Mouse (Mus musculus): ENCODE measurements around the gene Itgae. TPM values are rescaled to one million over a fixed set of nuclear protein-coding genes. Genes with fewer than 3 reads are reported as not detected.

Gene Itgae
- 0.41 and 1.4 TPM in 2 replicates for polyA plus RNA-seq (2012; ENCODE audit: low replicate concordance)

DNA sequence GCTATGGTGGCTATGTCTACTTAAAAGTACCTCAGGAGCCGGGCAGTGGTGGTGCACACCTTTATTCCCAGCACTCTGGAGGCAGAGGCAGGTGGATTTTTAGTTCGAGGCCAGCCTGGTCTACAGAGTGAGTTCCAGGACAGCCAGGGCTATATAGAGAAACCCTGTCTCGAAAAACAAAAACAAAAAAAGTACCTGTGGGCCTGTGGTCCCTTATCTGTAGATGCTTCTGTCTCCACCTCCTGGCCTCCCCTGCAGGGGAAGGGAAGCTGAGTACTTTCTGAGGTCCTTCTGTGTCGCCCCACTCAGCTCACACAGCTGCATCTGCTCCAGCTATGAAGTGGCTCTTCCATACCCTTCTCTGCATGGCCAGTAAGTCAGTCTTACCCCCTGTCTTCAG lies at the start of gene Itgae:
Gene Itgae (plus strand): TSS at position 301 of the 400 bp plus-strand sequence.

DNA sequence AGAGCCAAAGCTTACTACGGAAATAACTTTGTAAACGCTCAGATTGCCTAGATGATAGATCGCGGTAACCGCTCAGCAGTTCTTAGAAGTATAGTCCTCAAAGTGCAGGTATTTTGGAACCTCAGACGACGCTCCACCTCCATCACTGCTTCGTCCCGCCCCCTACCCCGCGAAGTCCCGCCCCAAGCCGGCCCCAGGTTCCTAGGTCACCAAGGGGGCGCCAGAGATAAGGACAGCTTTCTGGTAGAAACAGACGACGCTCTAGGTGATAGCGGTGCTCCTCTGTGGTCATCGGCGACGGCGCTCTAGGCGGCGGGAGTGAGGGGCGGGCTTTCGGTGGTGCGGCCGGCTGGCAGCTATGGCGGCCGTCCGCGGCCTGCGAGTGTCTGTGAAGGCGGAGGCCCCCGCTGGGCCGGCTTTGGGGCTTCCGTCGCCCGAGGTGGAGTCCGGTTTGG lies 42.8 kb upstream of the Itgae start, which contains the start of gene Ncbp3:
Gene Ncbp3 (plus strand): TSS at position 242 of the 455 bp plus-strand sequence.

DNA sequence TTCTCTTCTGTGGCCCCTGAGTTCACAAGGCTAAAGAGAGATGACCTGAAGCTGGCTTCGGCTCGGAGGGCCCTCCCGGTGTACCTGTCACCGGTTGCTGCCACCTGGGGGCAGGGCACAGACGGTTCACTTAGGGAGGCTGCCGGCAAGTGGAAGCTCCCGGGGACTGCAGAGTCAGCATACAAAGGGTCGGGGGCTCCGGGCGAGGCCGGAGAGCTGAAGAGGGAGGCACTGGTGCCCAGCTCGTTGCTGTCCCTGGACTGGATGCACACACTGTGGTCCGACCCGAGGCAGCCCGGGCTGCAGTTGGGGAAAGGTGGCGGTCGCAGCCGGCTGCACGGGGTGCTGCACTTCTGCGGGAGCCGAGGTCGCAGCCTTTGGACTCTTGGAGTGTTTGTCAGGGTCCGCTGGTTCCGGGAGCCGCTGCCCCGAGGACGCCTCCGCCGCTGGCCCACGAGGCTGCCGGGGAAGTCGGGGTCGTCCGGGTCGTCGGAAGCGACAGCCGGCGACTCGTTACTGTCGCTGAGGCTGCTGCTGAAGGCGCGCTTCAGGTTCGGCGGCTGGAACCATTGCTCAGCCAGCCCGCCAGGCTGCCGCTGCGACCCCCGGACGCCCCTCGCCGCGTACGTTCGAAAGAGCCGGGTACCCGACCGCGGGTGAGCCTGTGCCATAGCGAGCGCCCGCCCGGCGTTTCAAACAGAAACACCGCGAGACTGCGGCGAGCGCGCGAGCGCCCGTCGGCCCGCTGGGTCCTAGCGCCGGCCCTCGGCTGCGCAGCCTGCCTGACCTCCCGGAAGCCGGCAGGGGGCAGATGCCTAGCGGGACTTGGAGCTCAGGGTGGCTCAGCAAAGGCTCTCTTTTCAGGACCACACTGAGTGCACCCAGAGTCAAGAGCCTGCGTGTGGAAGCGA lies 47.5 kb downstream of the Itgae start, which contains the start of gene Haspin:
Gene Haspin (minus strand): TSS at position 704 of the 911 bp plus-strand sequence.

DNA sequence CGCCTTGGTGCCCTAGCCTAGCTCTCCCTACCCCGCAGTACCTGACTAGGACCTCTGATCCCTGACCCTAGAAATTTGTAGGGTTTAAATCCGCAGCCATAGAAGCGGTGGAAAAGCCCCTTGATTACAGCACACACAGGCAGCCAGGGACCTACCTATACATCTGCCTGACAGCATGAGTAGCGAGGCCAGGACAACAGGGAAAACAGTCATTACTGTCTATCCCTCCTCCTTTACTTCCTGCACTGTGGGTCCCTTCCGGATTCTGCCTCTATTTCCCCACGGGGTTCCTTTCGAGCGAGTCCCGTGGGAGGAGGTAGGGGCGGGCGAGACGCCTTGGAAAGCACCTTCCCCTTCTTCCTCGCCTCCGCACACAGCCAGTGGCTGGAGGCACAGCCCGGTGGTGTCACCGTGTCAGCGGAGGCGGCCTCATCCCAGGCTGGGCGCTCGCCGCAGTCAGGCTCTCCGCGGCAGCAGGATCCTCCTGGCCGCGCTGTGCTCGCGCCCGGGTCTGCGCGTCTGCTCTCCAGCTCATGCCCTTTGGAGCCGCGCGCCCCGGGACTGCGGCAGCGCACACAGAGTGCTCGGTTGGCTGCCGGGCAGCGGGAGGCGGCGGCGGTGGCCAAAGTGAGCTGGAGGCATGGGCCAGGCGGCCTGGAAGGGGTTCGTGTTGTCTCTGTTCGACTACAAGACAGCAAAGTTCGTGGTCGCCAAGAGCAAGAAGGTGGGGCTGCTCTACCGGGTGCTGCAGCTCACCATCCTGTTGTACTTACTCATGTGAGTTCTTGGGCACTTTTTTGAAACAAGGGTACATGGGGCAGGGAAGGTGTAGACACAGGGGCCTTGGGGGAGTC lies 69.8 kb downstream of the Itgae start, which contains the start of gene P2rx5:
Gene P2rx5 (plus strand): TSS at position 465 of the 854 bp plus-strand sequence.

DNA sequence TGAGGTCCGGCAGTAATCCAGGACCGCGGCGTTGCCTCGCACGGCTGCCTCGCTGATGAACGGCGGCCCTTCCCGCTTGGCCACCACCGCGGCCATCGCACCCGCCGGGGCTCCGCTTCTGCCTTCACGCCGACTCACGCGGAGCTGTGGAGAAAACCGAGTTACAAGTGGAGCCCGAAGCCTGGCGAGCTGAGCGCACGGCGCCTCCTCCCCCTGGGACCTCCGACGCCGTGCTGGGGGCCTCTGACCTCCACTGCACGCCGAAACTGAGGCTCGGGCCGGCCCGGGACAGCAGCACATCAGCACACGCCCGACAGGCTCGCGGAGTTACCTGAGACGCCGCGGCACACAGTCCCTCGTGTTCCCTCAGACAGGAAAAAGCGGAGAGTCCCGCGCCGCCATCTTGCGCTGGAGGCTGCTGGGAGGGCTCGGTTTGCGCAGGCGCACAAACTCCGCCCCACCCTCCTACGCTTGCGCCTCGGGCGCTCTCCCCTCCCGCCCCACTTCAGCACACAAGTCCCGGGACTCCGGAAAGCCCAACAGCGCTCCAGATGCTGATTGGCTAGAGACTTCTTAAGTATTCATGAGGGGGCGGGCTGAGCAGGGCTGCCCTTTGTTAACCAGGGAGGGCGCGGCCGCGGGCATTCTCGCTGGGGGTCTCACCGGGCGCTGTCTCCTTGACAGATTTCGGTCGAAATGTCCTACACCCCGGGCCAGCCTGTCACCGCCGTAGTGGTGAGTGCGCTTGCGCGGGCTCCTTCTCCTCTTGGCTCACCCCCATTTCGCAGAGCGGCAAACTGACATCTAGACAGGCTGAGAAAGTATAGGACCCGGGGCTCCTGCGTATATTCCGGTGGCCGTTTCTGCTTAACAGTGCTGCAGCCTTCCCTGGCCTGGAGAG lies 86.5 kb downstream of the Itgae start, which contains the start of the genes Emc6 and Tax1bp3:
Gene Emc6 (minus strand): TSS at position 430 of the 901 bp plus-strand sequence.
Gene Tax1bp3 (plus strand): TSS at position 476 of the 901 bp plus-strand sequence.

Other genes with a start within 250 kb of the Itgae start
- gene Atp2a3, start 129.4 kb upstream of the Itgae start, polyA plus RNA-seq (2012; ENCODE audit: low replicate concordance) = 22.3 and 33.1 TPM in 2 replicates
- 0.19 and 1.3 TPM in 2 replicates for gene P2rx1, start 91.5 kb upstream of the Itgae start, polyA plus RNA-seq (2012; ENCODE audit: low replicate concordance)
- gene Camkk1, start 71.6 kb upstream of the Itgae start, polyA plus RNA-seq (2012; ENCODE audit: low replicate concordance) = 0.76 and 1.8 TPM in 2 replicates
- gene Ncbp3, start 42.8 kb upstream of the Itgae start, polyA plus RNA-seq (2012; ENCODE audit: low replicate concordance) = 1.4 and 2.6 TPM in 2 replicates
- 26.7 and 29.4 TPM in 2 replicates for gene Haspin, start 47.7 kb downstream of the Itgae start, polyA plus RNA-seq (2012; ENCODE audit: low replicate concordance)
- gene P2rx5, start 69.8 kb downstream of the Itgae start, polyA plus RNA-seq (2012; ENCODE audit: low replicate concordance) = not detected in 2 replicates
- gene Emc6, start 86.5 kb downstream of the Itgae start, polyA plus RNA-seq (2012; ENCODE audit: low replicate concordance) = 322 and 510 TPM in 2 replicates
- 2.3 and 13.9 TPM in 2 replicates for gene Tax1bp3, start 86.5 kb downstream of the Itgae start, polyA plus RNA-seq (2012; ENCODE audit: low replicate concordance)
- 1.7 and 5.4 TPM in 2 replicates for gene Ctns, start 108.5 kb downstream of the Itgae start, polyA plus RNA-seq (2012; ENCODE audit: low replicate concordance)
- gene Shpk, start 108.9 kb downstream of the Itgae start, polyA plus RNA-seq (2012; ENCODE audit: low replicate concordance) = 0.56 and 0.60 TPM in 2 replicates
- not detected in 2 replicates for gene Trpv1, start 143.7 kb downstream of the Itgae start, polyA plus RNA-seq (2012; ENCODE audit: low replicate concordance)
- not detected in 2 replicates for gene Trpv3, start 176.8 kb downstream of the Itgae start, polyA plus RNA-seq (2012; ENCODE audit: low replicate concordance)
- gene Aspa, start 239.0 kb downstream of the Itgae start, polyA plus RNA-seq (2012; ENCODE audit: low replicate concordance) = not detected in 2 replicates
- gene Gm49340, start 239.2 kb downstream of the Itgae start, polyA plus RNA-seq (2012; ENCODE audit: low replicate concordance) = not detected in 2 replicates
- gene Spata22, start 239.2 kb downstream of the Itgae start, polyA plus RNA-seq (2012; ENCODE audit: low replicate concordance) = not detected in 2 replicates

Measured in leukemia stem cell, adult 10-12 weeks (primary cell).